Mouse (Mus musculus) myocyte (in vitro differentiated cells): ENCODE measurements at regions not wholly inside any gene's neighbourhood (a gene's known extent, or its start where the extent isn't known, plus 50 kb on each side); places are given as distances from the start of the nearest gene placed in this dataset.

Experiments used
- H3K27me3 ChIP-seq: one replicate; pipeline ENCODE4 v1.6.1; 2011; ENCODE audit not compliant: control insufficient read depth, insufficient read depth, insufficient read length
- H3K36me3 ChIP-seq: one replicate; pipeline ENCODE4 v1.6.1; 2011; ENCODE audit not compliant: control insufficient read depth, insufficient read depth
- H3K4me2 ChIP-seq: one replicate; pipeline ENCODE4 v1.6.1; 2011; ENCODE audit warnings: low read depth, control low read depth
- H3K4me3 ChIP-seq: one replicate; pipeline ENCODE4 v1.5.1; 2011; ENCODE audit warnings: mild to moderate bottlenecking, control low read depth, moderate library complexity
- H3K79me2 ChIP-seq: one replicate; pipeline ENCODE4 v1.6.1; 2011; ENCODE audit not compliant: control insufficient read depth, insufficient read depth
- H3ac ChIP-seq: one replicate; pipeline ENCODE4 v1.6.1; 2011; ENCODE audit not compliant: control insufficient read depth, insufficient read length
- CEBPB ChIP-seq: IDR thresholded peaks from 2 replicates; pipeline ENCODE4 v1.6.1; 2011; ENCODE audit warnings: mild to moderate bottlenecking, moderate library complexity; ENCODE audit not compliant: poor library complexity, insufficient read depth, severe bottlenecking
- E2F4 ChIP-seq: IDR thresholded peaks from one replicate; pipeline ENCODE4 v1.6.1; 2011; ENCODE audit warnings: mild to moderate bottlenecking, control low read depth, moderate library complexity; ENCODE audit not compliant: insufficient read depth
- MAX ChIP-seq: IDR thresholded peaks from one replicate; pipeline ENCODE4 v1.6.1; 2011; ENCODE audit warnings: low read depth, mild to moderate bottlenecking, control low read depth
- MYOD1 ChIP-seq, 3 experiments: IDR thresholded peaks; one replicate each; pipeline ENCODE4 v1.6.1; 2011; ENCODE audit warnings: control low read depth in 2 of 3, low read depth in 2 of 3, mild to moderate bottlenecking in 2 of 3, moderate library complexity in 1 of 3; ENCODE audit not compliant: insufficient read length in 2 of 3, control insufficient read depth in 1 of 3
- MYOG ChIP-seq, 3 experiments: IDR thresholded peaks; one replicate each; pipeline ENCODE4 v1.6.1; 2011; ENCODE audit warnings: control low read depth in 2 of 3, low read depth in 2 of 3, mild to moderate bottlenecking in 2 of 3; ENCODE audit not compliant: insufficient read length in 2 of 3, control insufficient read depth in 1 of 3, insufficient read depth in 1 of 3
- POLR2A ChIP-seq: IDR thresholded peaks from one replicate; pipeline ENCODE4 v1.6.1; 2011; ENCODE audit warnings: low read depth, mild to moderate bottlenecking, control low read depth, moderate library complexity; ENCODE audit not compliant: insufficient read length
- POLR2AphosphoS2 ChIP-seq: IDR thresholded peaks from one replicate; pipeline ENCODE4 v1.6.1; 2011; ENCODE audit warnings: low read depth, control low read depth; ENCODE audit not compliant: insufficient read length
- REST ChIP-seq: IDR thresholded peaks from one replicate; pipeline ENCODE4 v1.6.1; 2011; ENCODE audit warnings: mild to moderate bottlenecking, control low read depth, moderate library complexity; ENCODE audit not compliant: insufficient read depth, insufficient read length
- SRF ChIP-seq: IDR thresholded peaks from one replicate; pipeline ENCODE4 v1.6.1; 2011; ENCODE audit warnings: low read depth; ENCODE audit not compliant: control insufficient read depth, insufficient read length
- TCF12 ChIP-seq: IDR thresholded peaks from one replicate; pipeline ENCODE4 v1.6.1; 2011; ENCODE audit warnings: mild to moderate bottlenecking, control low read depth; ENCODE audit not compliant: poor library complexity, insufficient read depth, severe bottlenecking
- TCF3 ChIP-seq: IDR thresholded peaks from one replicate; pipeline ENCODE4 v1.6.1; 2011; ENCODE audit warnings: low read depth, control low read depth; ENCODE audit not compliant: insufficient read length
- USF1 ChIP-seq: IDR thresholded peaks from one replicate; pipeline ENCODE4 v1.6.1; 2011; ENCODE audit warnings: low read depth, mild to moderate bottlenecking, control low read depth, moderate library complexity

DNA sequence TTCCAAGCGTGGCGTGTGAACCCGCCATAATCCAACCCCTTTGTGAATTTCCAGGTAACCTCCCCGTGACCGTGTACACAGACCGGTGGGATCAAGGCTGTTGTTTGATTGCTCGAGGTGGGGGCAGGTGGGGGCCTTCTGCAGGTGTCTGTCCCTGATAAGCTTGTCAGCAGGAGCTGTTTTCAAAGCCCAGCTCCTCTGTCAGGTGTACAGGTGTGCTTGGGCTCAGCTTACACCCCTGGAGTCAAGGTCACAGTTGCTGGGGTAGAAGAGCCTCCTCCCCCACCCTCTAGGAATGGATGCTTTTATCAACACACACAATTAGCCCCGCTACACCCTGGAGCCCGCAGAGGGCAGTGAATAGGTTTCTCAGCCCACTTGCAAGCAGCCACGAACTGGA, 341.6 kb downstream of the Cd83 start:
- Histone ChIP-seq H3K4me3 (no peak overlapping the region), H3ac (no peak overlapping the region), H3K4me2 (no peak overlapping the region), H3K79me2 (no peaks in the 10 kb centered on the region), H3K27me3 (no peaks in the 10 kb centered on the region), H3K36me3 (no peaks in the 10 kb centered on the region)
- TF ChIP-seq MAX, result no peak
- TF ChIP-seq CEBPB, result no peak
- no peak for TF ChIP-seq POLR2AphosphoS2
- no peak for TF ChIP-seq REST
- TF ChIP-seq USF1, result no peak
- no peak for TF ChIP-seq E2F4
- no peak for TF ChIP-seq MYOG (IDR thresholded peaks at IDR 0.05; ENCODE audit: control insufficient read depth in 1 of 3, insufficient read depth in 1 of 3, insufficient read length in 2 of 3, low read depth in 2 of 3)
- no peak for TF ChIP-seq SRF
- no peak for TF ChIP-seq TCF12
- TF ChIP-seq POLR2A, result no peak
- no peak for TF ChIP-seq MYOD1 (IDR thresholded peaks at IDR 0.05; ENCODE audit: control insufficient read depth in 1 of 3, insufficient read length in 2 of 3, low read depth in 2 of 3)
- no peak for TF ChIP-seq TCF3

GRCm38 (mm10) chr13:44128506-44129274, 344.1 kb downstream of the Cd83 start:
- no peaks in the 10 kb centered on the region for H3K27me3 ChIP-seq
- H3K4me3 ChIP-seq, result no peak overlapping the region
- no peak for TF ChIP-seq POLR2AphosphoS2
- TF ChIP-seq REST, result no peak
- no peak for TF ChIP-seq E2F4
- TF ChIP-seq POLR2A, result no peak
- no peaks in the 10 kb centered on the region for H3K36me3 ChIP-seq
- H3K4me2 ChIP-seq, result no peak overlapping the region
- no peaks in the 10 kb centered on the region for H3K79me2 ChIP-seq
- no peak overlapping the region for H3ac ChIP-seq

DNA sequence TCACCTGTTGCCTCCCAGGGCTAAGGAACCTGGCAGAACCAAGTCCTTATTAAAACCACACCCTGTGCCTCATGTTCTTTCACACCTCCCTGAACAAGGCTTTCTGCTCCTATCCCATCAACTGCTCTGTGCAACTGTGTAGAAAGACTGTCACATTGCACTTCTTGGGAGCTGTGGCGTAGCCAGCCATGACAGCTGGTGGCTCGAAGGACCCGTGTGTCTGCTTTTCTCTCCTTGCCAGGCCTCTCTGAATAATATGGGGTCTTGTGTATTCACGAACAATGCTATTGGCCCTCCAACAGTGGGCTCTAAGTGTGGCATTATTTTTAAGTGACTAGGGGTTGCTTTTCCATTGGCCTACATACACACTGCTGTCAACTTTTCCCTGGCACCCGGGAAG, 347.3 kb downstream of the Cd83 start:
- Histone ChIP-seq H3ac (no peak overlapping the region), H3K4me2 (no peak overlapping the region)
- peak in 1 of 3 experiments; percentile 19 for TF ChIP-seq MYOG (IDR thresholded peaks at IDR 0.05; ENCODE audit: control insufficient read depth in 1 of 3, insufficient read depth in 1 of 3, insufficient read length in 2 of 3, low read depth in 2 of 3)
- TF ChIP-seq REST, result no peak
- no peak for TF ChIP-seq TCF3
- no peak for TF ChIP-seq CEBPB
- no peak for TF ChIP-seq MAX

GRCm38 (mm10) chr13:44132510-44132909, 347.9 kb downstream of the Cd83 start:
- Histone ChIP-seq H3K79me2 (no peaks in the 10 kb centered on the region), H3ac (no peak overlapping the region), H3K27me3 (no peaks in the 10 kb centered on the region), H3K36me3 (no peaks in the 10 kb centered on the region), H3K4me3 (no peak overlapping the region), H3K4me2 (no peak overlapping the region)
- TF ChIP-seq MYOD1 (IDR thresholded peaks at IDR 0.05; ENCODE audit: control insufficient read depth in 1 of 3, insufficient read length in 2 of 3, low read depth in 2 of 3) (peak in 1 of 3 experiments; percentile 7), E2F4 (no peak), TCF12 (no peak), SRF (no peak)

More for the DNA sequence above, 347.3 kb downstream of the Cd83 start:
- Histone ChIP-seq H3K36me3 (no peaks in the 10 kb centered on the region), H3K79me2 (no peaks in the 10 kb centered on the region), H3K27me3 (no peaks in the 10 kb centered on the region), H3K4me3 (no peak overlapping the region)

GRCm38 (mm10) chr13:44133436-44133835, 348.9 kb downstream of the Cd83 start:
- no peaks in the 10 kb centered on the region for H3K36me3 ChIP-seq
- peak overlapping the region; percentile 1 for H3K4me2 ChIP-seq
- TF ChIP-seq MYOD1 (IDR thresholded peaks at IDR 0.05; ENCODE audit: control insufficient read depth in 1 of 3, insufficient read length in 2 of 3, low read depth in 2 of 3) (peak in 2 of 3 experiments; percentile 14 to 45), USF1 (peak; percentile 47), TCF3 (no peak), MYOG (IDR thresholded peaks at IDR 0.05; ENCODE audit: control insufficient read depth in 1 of 3, insufficient read depth in 1 of 3, insufficient read length in 2 of 3, low read depth in 2 of 3) (peak in 2 of 3 experiments; percentile 30 to 38), E2F4 (no peak)
- H3ac ChIP-seq, result no peak overlapping the region
- H3K27me3 ChIP-seq, result no peaks in the 10 kb centered on the region
- no peaks in the 10 kb centered on the region for H3K79me2 ChIP-seq
- no peak overlapping the region for H3K4me3 ChIP-seq
